Mouse (Mus musculus): ENCODE data around the gene Dynlrb2.

- TF ChIP-seq CTCF (IDR thresholded peaks at IDR 0.05; ENCODE audit: low read depth) (no peak), EP300 (optimal IDR thresholded peaks at IDR 0.05) (no peak)
These were observed 47.5 kb downstream of the Dynlrb2 start for GRCm38 (mm10) chr8:116552255-116552654.

Data from stomach, postnatal 0 days (tissue).